Mouse (Mus musculus) E14TG2a.4 (cell line): ENCODE measurements at regions not wholly inside any gene's neighbourhood (a gene's known extent, or its start where the extent isn't known, plus 50 kb on each side); places are given as distances from the start of the nearest gene placed in this dataset.

Source experiments
- CTCF ChIP-seq: conservative IDR thresholded peaks from 2 replicates; pipeline ENCODE4 v1.5.1; 2014; ENCODE audit warnings: low read length
- POU5F1 ChIP-seq: IDR thresholded peaks from 2 replicates; pipeline ENCODE4 v1.6.1; 2014; ENCODE audit warnings: low read length, borderline replicate concordance

- TF ChIP-seq CTCF, result no peak
- TF ChIP-seq POU5F1, result no peak
Observed at GRCm38 (mm10) chr4:29665561-29665960, 852.6 kb downstream of the Epha7 start.
